Mouse (Mus musculus): ENCODE data around the gene Slc25a19.

GRCm38 (mm10) chr11:115651680-115652079 is 23.6 kb upstream of the Slc25a19 start:
- TF ChIP-seq TAL1 (IDR thresholded peaks at IDR 0.05; ENCODE audit: low read length) = no peak
- TF ChIP-seq GATA1 (IDR thresholded peaks at IDR 0.05; ENCODE audit: low read length) = no peak

Data from erythroblast, embryonic 14.5 days (primary cell).